ENCODE assay signal across 8 mouse cellular contexts in genomic region chr2:26444368-26444767, GRCm38 (mm10). TPM values are rescaled to one million over a fixed set of nuclear protein-coding genes. Genes with fewer than 3 reads are reported as not detected.
A peak's percentile ranks its signal among the peaks of the same experiment; 100 is the strongest.
DNase-seq lines count a peak whose midpoint lies in the region; ATAC-seq and TF ChIP-seq lines count a peak whose summit lies in the region.

No protein-coding gene starts in this region.

- no peak for TF ChIP-seq POLR2A in thymus, adult 2 months (IDR thresholded peaks at IDR 0.05; ENCODE audit: control insufficient read depth, extremely low read depth, insufficient read depth, low read length, poor library complexity)

- no peak for TF ChIP-seq CTCF in thymus, adult 2 months (IDR thresholded peaks at IDR 0.05; ENCODE audit: borderline replicate concordance, control insufficient read depth, extremely low read depth, insufficient read depth, low read length, poor library complexity)
- TF ChIP-seq CTCF in liver, postnatal 0 days (IDR thresholded peaks at IDR 0.05; ENCODE audit: low read depth): no peak

- peak overlapping the region; percentile 65 for H3K4me2 ChIP-seq in forebrain, embryonic 15.5 days (replicated peaks)
- peak overlapping the region; percentile 80 for H3K4me2 ChIP-seq in liver, postnatal 0 days (ENCODE audit: low read depth, low read length)
- H3K4me2 ChIP-seq in stomach, embryonic 16.5 days (ENCODE audit: low read depth, low read length): peak overlapping the region; percentile 65

- no peaks in the 10 kb centered on the region for H3K9me3 ChIP-seq in forebrain, embryonic 15.5 days
- H3K9me3 ChIP-seq in liver, postnatal 0 days (ENCODE audit: low read length): no peaks in the 10 kb centered on the region
- no peaks in the 10 kb centered on the region for H3K9me3 ChIP-seq in stomach, embryonic 16.5 days (replicated peaks; ENCODE audit: control insufficient read depth, low read length)

- no peaks in the 10 kb centered on the region for H3K27me3 ChIP-seq in thymus, adult 2 months (ENCODE audit: control insufficient read depth, insufficient read depth, low read length)
- no peaks in the 10 kb centered on the region for H3K27me3 ChIP-seq in forebrain, embryonic 15.5 days
- no peaks in the 10 kb centered on the region for H3K27me3 ChIP-seq in liver, postnatal 0 days (ENCODE audit: insufficient read depth, low read length)
- H3K27me3 ChIP-seq in stomach, embryonic 16.5 days (ENCODE audit: control insufficient read depth, insufficient read depth, low read length): no peaks in the 10 kb centered on the region

- peak overlapping the region; percentile 56 for H3K27ac ChIP-seq in thymus, adult 2 months (ENCODE audit: control insufficient read depth, insufficient read depth, low read length)
- peak overlapping the region; percentile 93 for H3K27ac ChIP-seq in forebrain, embryonic 15.5 days (replicated peaks)
- peak overlapping the region; percentile 94 for H3K27ac ChIP-seq in liver, postnatal 0 days (ENCODE audit: low read depth)
- H3K27ac ChIP-seq in stomach, embryonic 16.5 days (ENCODE audit: low read length): peak overlapping the region; percentile 91

- DNase-seq in thymus, adult 2 months: no peak
- DNase-seq in thymus, postnatal 14 days: no peak
- peak; percentile 51 for DNase-seq in liver, postnatal 0 days
- no peak for DNase-seq in retina, postnatal 1 day
- no peak for DNase-seq in B cell, adult 2 months

- WGBS in thymus, adult 2 months: 4% methylated on average over 15 of the region's 15 CpGs
- WGBS in forebrain, embryonic 15.5 days: 6% methylated on average over 15 of the region's 15 CpGs
- WGBS in liver, postnatal 0 days (ENCODE audit: insufficient replicate concordance): 1% methylated on average over 15 of the region's 15 CpGs
- 1% methylated on average over 15 of the region's 15 CpGs for WGBS in stomach, embryonic 16.5 days

- no peak for ATAC-seq in forebrain, embryonic 15.5 days (replicated peaks)
- ATAC-seq in liver, postnatal 0 days: no peak
- no peak for ATAC-seq in stomach, embryonic 16.5 days (ENCODE audit: insufficient read depth, low FRiP score)
- no peak for ATAC-seq in megakaryocyte-erythroid progenitor cell, adult 5-6 weeks (replicated peaks; ENCODE audit: low FRiP score, low TSS enrichment, poor library complexity, severe bottlenecking)

- H3K9ac ChIP-seq in forebrain, embryonic 15.5 days (replicated peaks): peak overlapping the region; percentile 74
- peak overlapping the region; percentile 91 for H3K9ac ChIP-seq in liver, postnatal 0 days (replicated peaks)
- peak overlapping the region; percentile 91 for H3K9ac ChIP-seq in stomach, embryonic 16.5 days (ENCODE audit: low read length)

- H3K36me3 ChIP-seq in thymus, adult 2 months (ENCODE audit: control insufficient read depth, insufficient read depth, low read length): peaks cover 24% of the 10 kb centered on the region
- peaks cover 23% of the 10 kb centered on the region for H3K36me3 ChIP-seq in forebrain, embryonic 15.5 days
- peaks cover 25% of the 10 kb centered on the region for H3K36me3 ChIP-seq in liver, postnatal 0 days (replicated peaks; ENCODE audit: insufficient read depth, low read length)
- peaks cover 5% of the 10 kb centered on the region; the same call in 1 of the 2 replicates for H3K36me3 ChIP-seq in stomach, embryonic 16.5 days (ENCODE audit: control insufficient read depth, insufficient read depth, low read length)

- H3K4me3 ChIP-seq in thymus, adult 2 months (ENCODE audit: control insufficient read depth, insufficient read depth, low read length): peak overlapping the region; percentile 88
- H3K4me3 ChIP-seq in forebrain, embryonic 15.5 days: peak overlapping the region; percentile 64
- peak overlapping the region; percentile 86 for H3K4me3 ChIP-seq in liver, postnatal 0 days (ENCODE audit: low read depth, low read length)
- peak overlapping the region; percentile 93 for H3K4me3 ChIP-seq in stomach, embryonic 16.5 days (replicated peaks; ENCODE audit: low read length)

- no peak for TF ChIP-seq EP300 in liver, postnatal 0 days (IDR thresholded peaks at IDR 0.05; ENCODE audit: low read depth)

- peaks cover 14% of the 10 kb centered on the region for H3K4me1 ChIP-seq in thymus, adult 2 months (replicated peaks; ENCODE audit: control insufficient read depth, insufficient read depth, low read length)
- H3K4me1 ChIP-seq in forebrain, embryonic 15.5 days: peaks cover 48% of the 10 kb centered on the region
- H3K4me1 ChIP-seq in liver, postnatal 0 days (ENCODE audit: insufficient read depth): peaks cover 24% of the 10 kb centered on the region
- H3K4me1 ChIP-seq in stomach, embryonic 16.5 days (ENCODE audit: control insufficient read depth, insufficient read depth, low read length): peaks cover 21% of the 10 kb centered on the region

RNA-seq across cellular contexts. Expression of gene Sec16a, which starts 0.6 kb away (rescaled TPM):
- 129 and 147 TPM in 2 replicates for polyA plus RNA-seq in thymus, adult 2 months (2012; rRNA removed)
- polyA plus RNA-seq in forebrain, embryonic 15.5 days (2015; fragmentation: Nextera tagmentation; extraction: Ambion mirVana): 18.3 and 19.8 TPM in 2 replicates
- 7.8 and 8.0 TPM in 2 replicates for polyA plus RNA-seq in liver, postnatal 0 days (2015; fragmentation: Nextera tagmentation; extraction: Ambion mirVana)
- 28.2 and 31.5 TPM in 2 replicates for polyA plus RNA-seq in stomach, embryonic 16.5 days (2015; fragmentation: Nextera tagmentation; extraction: Ambion mirVana)
- 32.7 and 37.7 TPM in 2 replicates for total RNA-seq in megakaryocyte-erythroid progenitor cell, adult 5-6 weeks (2014; fragmentation: Nextera tagmentation)
- total RNA-seq in megakaryocyte-erythroid progenitor cell, adult 5-6 weeks (2017): 16.6 and 29.8 TPM in 2 replicates

RNA-seq across cellular contexts. Expression of gene Inpp5e, which starts 35.4 kb away (rescaled TPM):
- 46.3 and 47.4 TPM in 2 replicates for polyA plus RNA-seq in thymus, adult 2 months (2012; rRNA removed)
- polyA plus RNA-seq in forebrain, embryonic 15.5 days (2015; fragmentation: Nextera tagmentation; extraction: Ambion mirVana): 20.6 and 22.4 TPM in 2 replicates
- 3.3 and 3.4 TPM in 2 replicates for polyA plus RNA-seq in liver, postnatal 0 days (2015; fragmentation: Nextera tagmentation; extraction: Ambion mirVana)
- 15.2 and 15.9 TPM in 2 replicates for polyA plus RNA-seq in stomach, embryonic 16.5 days (2015; fragmentation: Nextera tagmentation; extraction: Ambion mirVana)
- total RNA-seq in megakaryocyte-erythroid progenitor cell, adult 5-6 weeks (2014; fragmentation: Nextera tagmentation): 20.3 and 22.6 TPM in 2 replicates
- total RNA-seq in megakaryocyte-erythroid progenitor cell, adult 5-6 weeks (2017): 4.5 and 9.2 TPM in 2 replicates

RNA-seq across cellular contexts. Expression of gene Pmpca, which starts 55.2 kb away (rescaled TPM):
- 50.5 and 55.2 TPM in 2 replicates for polyA plus RNA-seq in thymus, adult 2 months (2012; rRNA removed)
- polyA plus RNA-seq in forebrain, embryonic 15.5 days (2015; fragmentation: Nextera tagmentation; extraction: Ambion mirVana): 90.2 and 98.3 TPM in 2 replicates
- polyA plus RNA-seq in liver, postnatal 0 days (2015; fragmentation: Nextera tagmentation; extraction: Ambion mirVana): 38.8 and 41.3 TPM in 2 replicates
- 97.0 and 104 TPM in 2 replicates for polyA plus RNA-seq in stomach, embryonic 16.5 days (2015; fragmentation: Nextera tagmentation; extraction: Ambion mirVana)
- total RNA-seq in megakaryocyte-erythroid progenitor cell, adult 5-6 weeks (2014; fragmentation: Nextera tagmentation): 75.8 and 78.0 TPM in 2 replicates
- total RNA-seq in megakaryocyte-erythroid progenitor cell, adult 5-6 weeks (2017): 68.3 and 90.5 TPM in 2 replicates

RNA-seq across cellular contexts. Expression of gene Entr1, which starts 55.3 kb away (rescaled TPM):
- polyA plus RNA-seq in thymus, adult 2 months (2012; rRNA removed): 216 and 228 TPM in 2 replicates
- polyA plus RNA-seq in forebrain, embryonic 15.5 days (2015; fragmentation: Nextera tagmentation; extraction: Ambion mirVana): 191 and 194 TPM in 2 replicates
- polyA plus RNA-seq in liver, postnatal 0 days (2015; fragmentation: Nextera tagmentation; extraction: Ambion mirVana): 28.0 and 29.0 TPM in 2 replicates
- 98.7 and 105 TPM in 2 replicates for polyA plus RNA-seq in stomach, embryonic 16.5 days (2015; fragmentation: Nextera tagmentation; extraction: Ambion mirVana)
- 45.3 and 72.2 TPM in 2 replicates for total RNA-seq in megakaryocyte-erythroid progenitor cell, adult 5-6 weeks (2014; fragmentation: Nextera tagmentation)
- 38.6 and 56.8 TPM in 2 replicates for total RNA-seq in megakaryocyte-erythroid progenitor cell, adult 5-6 weeks (2017)
